In genomic region chr3:52267652-52268486, GRCm38 (mm10) we compare ENCODE assay signal across 8 mouse cellular contexts. TPM values are rescaled to one million over a fixed set of nuclear protein-coding genes. Genes with fewer than 3 reads are reported as not detected.
DNase-seq lines count a peak whose midpoint lies in the region; ATAC-seq and TF ChIP-seq lines count a peak whose summit lies in the region.

Gene Foxo1, plus strand, starts transcription at chr3:52268336.

- H3K79me2 ChIP-seq in macrophage (ENCODE audit: inconsistent target): peaks cover 20% of the 10 kb centered on the region; the same call in 1 of the 2 replicates

- peaks cover 74% of the 10 kb centered on the region for H3K27me3 ChIP-seq in hindbrain, embryonic 14.5 days (ENCODE audit: control insufficient read depth, insufficient read depth, low read length)

- peaks cover 19% of the 10 kb centered on the region; the same call in 1 of the 2 replicates for H3K4me1 ChIP-seq in hindbrain, embryonic 14.5 days (replicated peaks; ENCODE audit: control insufficient read depth, insufficient read depth, low read length)

- ATAC-seq in hindbrain, embryonic 14.5 days (ENCODE audit: low FRiP score): peak; percentile 96

- H3K9ac ChIP-seq in hindbrain, embryonic 14.5 days: peak within 1 kb of the TSS; percentile 65

- peak within 1 kb of the TSS; percentile 65; the same call in 1 of the 2 replicates for H3K27ac ChIP-seq in hindbrain, embryonic 14.5 days
- H3K27ac ChIP-seq in left cerebral cortex, adult 2 months: peak within 1 kb of the TSS; percentile 85
- no peak within 1 kb of the TSS for H3K27ac ChIP-seq in macrophage

- H3K9me3 ChIP-seq in hindbrain, embryonic 14.5 days (ENCODE audit: control insufficient read depth, low read length): no peaks in the 10 kb centered on the region

- peak within 1 kb of the TSS; percentile 94 for H3K4me2 ChIP-seq in hindbrain, embryonic 14.5 days (replicated peaks)

- H3K4me3 ChIP-seq in hindbrain, embryonic 14.5 days (replicated peaks; ENCODE audit: low read length): peak within 1 kb of the TSS; percentile 78
- peak within 1 kb of the TSS; percentile 87 for H3K4me3 ChIP-seq in left cerebral cortex, adult 2 months
- peak within 1 kb of the TSS; percentile 45 for H3K4me3 ChIP-seq in macrophage (ENCODE audit: inconsistent target)

- H3K36me3 ChIP-seq in hindbrain, embryonic 14.5 days (replicated peaks; ENCODE audit: control insufficient read depth, insufficient read depth): no peaks in the 10 kb centered on the region
- no peaks in the 10 kb centered on the region for H3K36me3 ChIP-seq in macrophage (ENCODE audit: inconsistent target)

- DNase-seq in WW6 (ENCODE audit: low read depth, low spot score): peak; percentile 46
- DNase-seq in cerebellum, postnatal 25 days: peak; percentile 95 to 97
- DNase-seq in frontal cortex, postnatal 36 days (ENCODE audit: low spot score in 2 of 2): peak; percentile 76
- peak; percentile 92 for DNase-seq in hindbrain, embryonic 14.5 days (ENCODE audit: low spot score)
- peak; percentile 87 to 92 for DNase-seq in left cerebral cortex, adult 2 months (ENCODE audit: extremely low spot score in 1 of 2, low spot score in 2 of 2)
- DNase-seq in right cerebral cortex, adult 18-20 months: peak; percentile 84
- DNase-seq in urinary bladder, adult 2 months (ENCODE audit: low spot score): peak; percentile 83

- WGBS in hindbrain, embryonic 14.5 days: under 1% methylated on average over 85 of the region's 85 CpGs
- WGBS in macrophage (ENCODE audit: missing documents): under 1% methylated on average over 85 of the region's 85 CpGs

- intact Hi-C loops in left cerebral cortex, adult 2 months (cut with DNase I): loop anchor here (2.0 to 10.0 kb wide), 6 partner anchors 74 to 439 kb away; no protein-coding TSS in a partner anchor

- no peak; the same call in none of the 2 replicates for TF ChIP-seq CTCF in left cerebral cortex, adult 2 months (IDR thresholded peaks at IDR 0.05)

RNA-seq across cellular contexts. Expression of gene Foxo1, which starts in this region (rescaled TPM):
- 3.9 TPM in 2 replicates for polyA plus RNA-seq in hindbrain, embryonic 14.5 days (2014; fragmentation: Nextera tagmentation; extraction: Ambion mirVana)
- total RNA-seq in left cerebral cortex, adult 2 months (2021): 10 to 100 TPM; 10.3 to 13.8 TPM
- 1 to 10 TPM; 1.4 to 7.5 (median 4.2) TPM for total RNA-seq in macrophage (2018; cell fraction: chromatin; rRNA removed)
- total RNA-seq in macrophage (2018; cell fraction: cytosol; rRNA removed): 1 to 10 TPM; 2.6 to 6.7 (median 4.1) TPM
- total RNA-seq in macrophage (2018; cell fraction: nucleus; rRNA removed): 1 to 10 TPM; 1.7 to 9.2 (median 4.7) TPM
- 3.0 to 4.8 TPM (median 3.3 TPM) in 3 replicates for polyA plus RNA-seq in macrophage (2018)
- polyA plus RNA-seq in urinary bladder, adult 2 months (2012; rRNA removed): 8.2 and 12.4 TPM in 2 replicates

Comparison
In these comparisons a context has a peak if more than half of its experiments do, and no peak if none do; other contexts are left out.
1. DNase-seq: peak in every context shown above with its lines; median percentile 96 in cerebellum, postnatal 25 days; 92 in hindbrain, embryonic 14.5 days; 90 in left cerebral cortex, adult 2 months; 84 in right cerebral cortex, adult 18-20 months; 83 in urinary bladder, adult 2 months; 76 in frontal cortex, postnatal 36 days; 46 in WW6.